8 mouse cellular contexts compared by ENCODE assay signal in the genomic region with DNA sequence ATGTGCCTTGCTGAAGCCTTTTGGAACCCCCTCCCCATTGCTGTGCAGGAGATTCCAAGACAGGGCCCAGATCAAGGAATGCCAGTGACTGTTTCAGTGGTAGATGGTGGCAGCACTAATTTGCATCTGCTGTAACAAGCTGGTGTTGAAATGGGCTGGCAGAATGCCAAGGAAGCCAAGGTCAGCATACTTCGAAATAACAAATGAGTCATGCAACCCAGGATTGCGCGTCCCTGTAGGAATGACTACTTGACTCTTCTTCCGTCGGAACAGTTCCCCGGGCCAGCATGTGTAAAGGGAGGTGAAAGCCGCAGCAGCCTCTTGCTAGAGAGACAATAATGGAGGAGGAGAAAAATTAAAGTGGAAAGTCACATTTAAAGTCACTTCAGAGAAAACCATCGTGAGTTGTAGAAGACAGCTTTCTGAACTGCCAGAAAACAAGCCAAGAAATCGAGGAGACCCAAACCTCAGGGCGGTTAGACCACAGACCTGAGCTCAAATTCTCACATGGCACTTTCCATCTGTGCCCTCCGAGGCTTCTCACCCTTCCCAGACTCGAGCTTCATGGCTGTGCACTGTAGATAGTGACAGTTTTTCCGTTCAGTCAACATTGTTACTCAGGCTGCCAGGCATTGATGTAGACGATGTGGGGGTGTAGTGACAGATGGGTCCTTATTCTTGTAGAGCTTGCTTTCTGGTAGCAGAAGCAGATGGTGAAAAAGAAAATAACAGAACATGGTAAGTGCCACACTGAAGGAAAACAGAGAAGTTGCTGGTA. TPM values are rescaled to one million over a fixed set of nuclear protein-coding genes. Genes with fewer than 3 reads are reported as not detected.
A peak's percentile ranks its signal among the peaks of the same experiment; 100 is the strongest.
DNase-seq lines count a peak whose midpoint lies in the region; ATAC-seq and TF ChIP-seq lines count a peak whose summit lies in the region.

No protein-coding gene starts in this region.

- peak overlapping the region; percentile 5 for H3K4me3 ChIP-seq in erythroblast, embryonic 14.5 days (replicated peaks)
- 0 out of 2 replicates have a peak overlapping the region, but pooled peaks have one; percentile 3 for H3K4me3 ChIP-seq in heart, embryonic 12.5 days
- H3K4me3 ChIP-seq in liver, embryonic 16.5 days (ENCODE audit: low read depth, low read length) = peak overlapping the region; percentile 20; the same call in 1 of the 2 replicates
- H3K4me3 ChIP-seq in neural tube, embryonic 15.5 days (replicated peaks) = no peak overlapping the region
- no peak overlapping the region for H3K4me3 ChIP-seq in thymus, adult 2 months (ENCODE audit: control insufficient read depth, insufficient read depth, low read length)

- peaks cover 39% of the 10 kb centered on the region for H3K4me1 ChIP-seq in erythroblast, embryonic 14.5 days (ENCODE audit: control insufficient read depth)
- H3K4me1 ChIP-seq in heart, embryonic 12.5 days (replicated peaks) = peaks cover 42% of the 10 kb centered on the region
- H3K4me1 ChIP-seq in liver, embryonic 16.5 days (ENCODE audit: control insufficient read depth, low read depth, low read length) = peaks cover 29% of the 10 kb centered on the region
- peaks cover 12% of the 10 kb centered on the region for H3K4me1 ChIP-seq in neural tube, embryonic 15.5 days
- peaks cover 34% of the 10 kb centered on the region for H3K4me1 ChIP-seq in thymus, adult 2 months (replicated peaks; ENCODE audit: control insufficient read depth, insufficient read depth, low read length)

- peak; percentile 82 for DNase-seq in CD4-positive helper T cell, adult 2 months (ENCODE audit: low read depth, low spot score)
- peak; percentile 97 for DNase-seq in adrenal gland, adult 8-10 months
- peak; percentile 92 for DNase-seq in kidney, postnatal 10 days
- peak; percentile 47 for DNase-seq in thymus, adult 2 months

- H3K4me2 ChIP-seq in heart, embryonic 12.5 days = peak overlapping the region; percentile 58
- H3K4me2 ChIP-seq in liver, embryonic 16.5 days (ENCODE audit: low read depth, low read length) = peak overlapping the region; percentile 57
- H3K4me2 ChIP-seq in neural tube, embryonic 15.5 days = no peak overlapping the region; the same call in 1 of the 2 replicates

- H3K9me3 ChIP-seq in erythroblast, embryonic 14.5 days (ENCODE audit: control insufficient read depth, low read length) = no peaks in the 10 kb centered on the region
- H3K9me3 ChIP-seq in heart, embryonic 12.5 days (replicated peaks) = no peaks in the 10 kb centered on the region
- H3K9me3 ChIP-seq in liver, embryonic 16.5 days (replicated peaks; ENCODE audit: control insufficient read depth, low read length) = no peaks in the 10 kb centered on the region
- no peaks in the 10 kb centered on the region for H3K9me3 ChIP-seq in neural tube, embryonic 15.5 days (replicated peaks)

- no peaks in the 10 kb centered on the region for H3K27me3 ChIP-seq in erythroblast, embryonic 14.5 days (ENCODE audit: control insufficient read depth)
- H3K27me3 ChIP-seq in heart, embryonic 12.5 days (replicated peaks) = no peaks in the 10 kb centered on the region
- H3K27me3 ChIP-seq in liver, embryonic 16.5 days (ENCODE audit: control insufficient read depth, insufficient read depth, low read depth, low read length) = no peaks in the 10 kb centered on the region
- no peaks in the 10 kb centered on the region for H3K27me3 ChIP-seq in neural tube, embryonic 15.5 days (replicated peaks)
- no peaks in the 10 kb centered on the region for H3K27me3 ChIP-seq in thymus, adult 2 months (ENCODE audit: control insufficient read depth, insufficient read depth, low read length)

- peak overlapping the region; percentile 94 for H3K27ac ChIP-seq in heart, embryonic 12.5 days (ENCODE audit: poor library complexity, severe bottlenecking)
- H3K27ac ChIP-seq in liver, embryonic 16.5 days (ENCODE audit: low read length) = peak overlapping the region; percentile 84
- H3K27ac ChIP-seq in neural tube, embryonic 15.5 days (replicated peaks) = peak overlapping the region; percentile 2
- H3K27ac ChIP-seq in thymus, adult 2 months (ENCODE audit: control insufficient read depth, insufficient read depth, low read length) = peak overlapping the region; percentile 87

- no peak for TF ChIP-seq POLR2A in thymus, adult 2 months (IDR thresholded peaks at IDR 0.05; ENCODE audit: control insufficient read depth, extremely low read depth, insufficient read depth, low read length, poor library complexity)

- H3K36me3 ChIP-seq in erythroblast, embryonic 14.5 days (ENCODE audit: control insufficient read depth) = peaks cover 40% of the 10 kb centered on the region
- peaks cover 5% of the 10 kb centered on the region; the same call in 1 of the 2 replicates for H3K36me3 ChIP-seq in heart, embryonic 12.5 days
- H3K36me3 ChIP-seq in liver, embryonic 16.5 days (ENCODE audit: control insufficient read depth, insufficient read depth) = no peaks in the 10 kb centered on the region
- H3K36me3 ChIP-seq in neural tube, embryonic 15.5 days = no peaks in the 10 kb centered on the region
- no peaks in the 10 kb centered on the region for H3K36me3 ChIP-seq in thymus, adult 2 months (ENCODE audit: control insufficient read depth, insufficient read depth, low read length)

- no peak for TF ChIP-seq CTCF in thymus, adult 2 months (IDR thresholded peaks at IDR 0.05; ENCODE audit: borderline replicate concordance, control insufficient read depth, extremely low read depth, insufficient read depth, low read length, poor library complexity)

- peak overlapping the region; percentile 38 for H3K9ac ChIP-seq in heart, embryonic 12.5 days
- peak overlapping the region; percentile 40 for H3K9ac ChIP-seq in liver, embryonic 16.5 days (ENCODE audit: low read depth, low read length)
- no peak overlapping the region for H3K9ac ChIP-seq in neural tube, embryonic 15.5 days (replicated peaks)

- WGBS in heart, embryonic 12.5 days = 18% methylated on average over 14 of the region's 14 CpGs
- WGBS in liver, embryonic 16.5 days (ENCODE audit: insufficient replicate concordance) = 8% methylated on average over 14 of the region's 14 CpGs
- 36% methylated on average over 14 of the region's 14 CpGs for WGBS in neural tube, embryonic 15.5 days
- WGBS in thymus, adult 2 months = 2% methylated on average over 14 of the region's 14 CpGs

- ATAC-seq in heart, embryonic 12.5 days (ENCODE audit: insufficient number of reproducible peaks, low FRiP score) = peak; percentile 86
- peak; percentile 86 for ATAC-seq in liver, embryonic 16.5 days (ENCODE audit: low read depth)
- peak; percentile 73; the same call in 1 of the 2 replicates for ATAC-seq in neural tube, embryonic 15.5 days (ENCODE audit: low FRiP score)

RNA-seq across cellular contexts. Expression of gene Kat2b, which starts 20.6 kb away (rescaled TPM):
- 100 to 1,000 TPM in 1 of 4 experiments, 10 to 100 TPM in 3; 77.7 to 105 (median 82.5) TPM for total RNA-seq in adrenal gland, adult 8-10 months (2022)
- polyA plus RNA-seq in erythroblast, embryonic 14.5 days (2012) = 0.23 and 0.36 TPM in 2 replicates
- polyA plus RNA-seq in heart, embryonic 12.5 days (2016; fragmentation: Nextera tagmentation; extraction: Ambion mirVana) = 9.9 and 14.0 TPM in 2 replicates
- polyA plus RNA-seq in liver, embryonic 16.5 days (2015; fragmentation: Nextera tagmentation; extraction: Ambion mirVana) = 5.2 and 5.3 TPM in 2 replicates
- 5.5 and 6.0 TPM in 2 replicates for polyA plus RNA-seq in neural tube, embryonic 15.5 days (2015; fragmentation: Nextera tagmentation; extraction: Ambion mirVana)
- polyA plus RNA-seq in thymus, adult 2 months (2012; rRNA removed) = 13.1 and 17.9 TPM in 2 replicates

RNA-seq across cellular contexts. Expression of gene Pp2d1, which starts 48.0 kb away (rescaled TPM):
- not detected for total RNA-seq in adrenal gland, adult 8-10 months (2022)
- not detected in 2 replicates for polyA plus RNA-seq in erythroblast, embryonic 14.5 days (2012)
- polyA plus RNA-seq in heart, embryonic 12.5 days (2016; fragmentation: Nextera tagmentation; extraction: Ambion mirVana) = 0.19 and 0.23 TPM in 2 replicates
- polyA plus RNA-seq in liver, embryonic 16.5 days (2015; fragmentation: Nextera tagmentation; extraction: Ambion mirVana) = 0.06 and 0.08 TPM in 2 replicates
- polyA plus RNA-seq in neural tube, embryonic 15.5 days (2015; fragmentation: Nextera tagmentation; extraction: Ambion mirVana) = 0.44 and 0.46 TPM in 2 replicates
- not detected in 2 replicates for polyA plus RNA-seq in thymus, adult 2 months (2012; rRNA removed)

Comparison
In these comparisons a context has a peak if more than half of its experiments do, and no peak if none do; other contexts are left out.
1. DNase-seq: peak in every context shown above with its lines; median percentile 97 in adrenal gland, adult 8-10 months; 92 in kidney, postnatal 10 days; 82 in CD4-positive helper T cell, adult 2 months; 47 in thymus, adult 2 months.
2. H3K4me3 ChIP-seq: peak in erythroblast, embryonic 14.5 days (single experiment), heart, embryonic 12.5 days (single experiment) and liver, embryonic 16.5 days (single experiment); none in neural tube, embryonic 15.5 days (single experiment) and thymus, adult 2 months (single experiment).
3. H3K27ac ChIP-seq: peak in every context shown above with its lines; median percentile 94 in heart, embryonic 12.5 days; 87 in thymus, adult 2 months; 84 in liver, embryonic 16.5 days; 2 in neural tube, embryonic 15.5 days.
4. Peak in every context shown above with its lines, with median percentiles within 50 percentile points of each other: ATAC-seq.